ENCODE assay signal across 8 mouse cellular contexts in the genomic region with DNA sequence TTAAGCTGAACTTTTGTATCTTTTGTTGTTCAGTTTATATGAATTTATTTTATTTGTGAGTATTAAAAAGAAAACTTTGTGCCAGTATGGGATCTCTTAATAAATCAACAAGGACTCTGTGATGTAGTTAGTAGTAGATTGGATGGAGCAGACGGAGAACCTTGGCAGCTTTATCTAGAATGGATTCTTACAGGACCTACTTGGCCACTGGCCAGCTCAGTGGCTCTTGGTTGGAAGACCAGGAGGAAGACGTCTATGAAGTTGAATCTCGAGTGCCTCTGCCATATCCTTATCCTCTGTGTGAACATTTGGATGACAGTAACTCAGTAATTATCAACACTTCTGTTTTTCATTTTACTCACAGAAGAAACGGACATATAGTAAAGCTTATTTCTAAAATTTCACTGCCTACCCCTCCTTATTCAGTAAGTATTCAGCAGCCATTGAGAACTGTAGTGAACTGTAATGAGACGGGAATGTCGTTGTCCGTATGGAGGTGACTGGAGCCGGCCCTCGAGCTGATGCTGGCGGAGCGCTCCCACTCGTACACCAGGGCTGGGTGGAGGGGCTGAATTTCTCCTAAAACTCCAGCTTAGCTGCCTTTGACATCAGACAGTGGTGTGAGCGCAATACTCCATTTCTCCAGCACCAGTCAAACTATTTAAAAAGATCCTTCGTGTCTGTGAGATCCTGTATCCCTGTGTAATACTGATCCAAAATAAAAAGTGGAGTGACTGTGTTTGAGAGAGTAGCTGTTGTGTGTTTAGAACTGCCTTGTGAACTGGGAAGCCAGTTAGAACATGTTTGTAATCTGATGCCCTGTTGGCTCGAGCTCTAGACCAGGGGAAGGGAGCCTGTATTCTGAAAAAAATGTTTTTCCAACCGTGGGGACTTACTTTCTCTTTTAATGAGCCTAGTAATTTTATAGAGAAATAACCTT.
DNase-seq lines count a peak whose midpoint lies in the region; ATAC-seq and TF ChIP-seq lines count a peak whose summit lies in the region.

No protein-coding gene starts in this region.

- H3K9ac ChIP-seq in forebrain, postnatal 0 days = no peak overlapping the region
- no peak overlapping the region for H3K9ac ChIP-seq in forebrain, embryonic 13.5 days

- no peak for DNase-seq in forebrain, postnatal 0 days
- peak; percentile 61 to 65 for DNase-seq in adrenal gland, postnatal 36 days
- peak; percentile 76 for DNase-seq in gastrocnemius, adult 2 months
- DNase-seq in kidney, adult 8-10 months = peak; percentile 39 to 43
- DNase-seq in ovary, postnatal 14 days (ENCODE audit: low spot score) = peak; percentile 26
- no peak for DNase-seq in T-cell, adult 2 months (ENCODE audit: low spot score)

- H3K4me1 ChIP-seq in forebrain, postnatal 0 days (ENCODE audit: insufficient read depth) = no peaks in the 10 kb centered on the region
- no peaks in the 10 kb centered on the region for H3K4me1 ChIP-seq in forebrain, embryonic 13.5 days

- no peak overlapping the region for H3K4me3 ChIP-seq in forebrain, postnatal 0 days (ENCODE audit: low read depth, low read length)
- H3K4me3 ChIP-seq in forebrain, embryonic 13.5 days = no peak overlapping the region
- H3K4me3 ChIP-seq in gastrocnemius, adult 2 months = peak overlapping the region; percentile 67

- H3K27me3 ChIP-seq in forebrain, postnatal 0 days (ENCODE audit: insufficient read depth, low read length) = no peaks in the 10 kb centered on the region
- H3K27me3 ChIP-seq in forebrain, embryonic 13.5 days = no peaks in the 10 kb centered on the region

- no peak overlapping the region for H3K4me2 ChIP-seq in forebrain, postnatal 0 days (ENCODE audit: low read depth)
- H3K4me2 ChIP-seq in forebrain, embryonic 13.5 days = no peak overlapping the region

- 59% methylated on average over 16 of the region's 16 CpGs for WGBS in forebrain, postnatal 0 days
- WGBS in forebrain, embryonic 13.5 days = 81% methylated on average over 16 of the region's 16 CpGs

- TF ChIP-seq CTCF in forebrain, postnatal 0 days (IDR thresholded peaks at IDR 0.05; ENCODE audit: low read depth) = no peak
- no peak for TF ChIP-seq CTCF in gastrocnemius, adult 2 months (IDR thresholded peaks at IDR 0.05)

- ATAC-seq in forebrain, postnatal 0 days = peak; percentile 32; the same call in 1 of the 2 replicates
- ATAC-seq in forebrain, embryonic 13.5 days = no peak
- no peak for ATAC-seq in activated CD4-positive, CD25-positive, alpha-beta regulatory T cell, adult 4 months

- intact Hi-C loops in gastrocnemius, adult 2 months (cut with DNase I) = no loop called here

- peaks cover 16% of the 10 kb centered on the region for H3K36me3 ChIP-seq in forebrain, postnatal 0 days (ENCODE audit: insufficient read depth)
- peaks cover 37% of the 10 kb centered on the region for H3K36me3 ChIP-seq in forebrain, embryonic 13.5 days (ENCODE audit: poor library complexity, severe bottlenecking)

- no peaks in the 10 kb centered on the region for H3K9me3 ChIP-seq in forebrain, postnatal 0 days (ENCODE audit: low read length)
- H3K9me3 ChIP-seq in forebrain, embryonic 13.5 days (replicated peaks) = no peaks in the 10 kb centered on the region

- H3K27ac ChIP-seq in forebrain, postnatal 0 days (ENCODE audit: low read depth, low read length) = no peak overlapping the region
- H3K27ac ChIP-seq in forebrain, embryonic 13.5 days = no peak overlapping the region
- H3K27ac ChIP-seq in gastrocnemius, adult 2 months = peak overlapping the region; percentile 83

Comparison
In these comparisons a context has a peak if more than half of its experiments do, and no peak if none do; other contexts are left out.
1. DNase-seq: peak in adrenal gland, postnatal 36 days (2 of 2), gastrocnemius, adult 2 months (single experiment), kidney, adult 8-10 months (2 of 2) and ovary, postnatal 14 days (single experiment); none in forebrain, postnatal 0 days (single experiment) and T-cell, adult 2 months (single experiment).